Mouse (Mus musculus): ENCODE data around the gene Stx11.

DNA sequence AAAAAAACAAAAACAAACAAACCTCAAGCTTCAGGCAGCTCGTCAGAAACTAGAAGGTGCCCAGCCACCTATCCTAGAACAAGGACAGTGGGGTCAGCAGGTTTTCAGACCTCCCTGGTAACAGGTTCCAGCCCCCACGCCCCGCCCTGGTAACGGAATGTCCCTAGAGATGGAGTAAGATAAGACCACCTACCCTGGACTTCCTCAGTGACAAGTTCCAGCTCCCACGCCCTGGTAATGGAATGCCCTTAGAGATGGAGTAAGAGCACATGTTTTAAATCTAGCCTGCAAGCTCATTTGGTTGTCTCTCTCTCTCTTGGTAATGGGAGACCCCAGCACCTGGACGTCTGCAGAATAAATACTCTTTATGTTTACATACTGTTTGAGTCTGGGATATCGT, 48.3 kb downstream of the Stx11 start:
- TF ChIP-seq POLR2AphosphoS2 (IDR thresholded peaks at IDR 0.05; ENCODE audit: insufficient read length, low read depth) (no peak), POLR2A (IDR thresholded peaks at IDR 0.05; ENCODE audit: insufficient read length, low read depth) (no peak), SRF (IDR thresholded peaks at IDR 0.05; ENCODE audit: control insufficient read depth, insufficient read length, low read depth) (no peak), MYOG (IDR thresholded peaks at IDR 0.05; ENCODE audit: control insufficient read depth in 1 of 3, insufficient read depth in 1 of 3, insufficient read length in 2 of 3, low read depth in 2 of 3) (no peak)

All from myocyte (in vitro differentiated cells).